Mouse (Mus musculus) C2C12 (cell line): Measurements from ENCODE around the gene Rapgefl1.

Experiments used
- CEBPB ChIP-seq: IDR thresholded peaks from one replicate; pipeline ENCODE4 v1.6.1; 2011; ENCODE audit warnings: low read depth, mild to moderate bottlenecking, control low read depth, moderate library complexity
- CTCF ChIP-seq: IDR thresholded peaks from one replicate; pipeline ENCODE4 v1.5.1; 2011; ENCODE audit not compliant: control insufficient read depth, insufficient read depth, insufficient read length
- MAX ChIP-seq: IDR thresholded peaks from one replicate; pipeline ENCODE4 v1.6.1; 2011; ENCODE audit warnings: mild to moderate bottlenecking, control low read depth
- MYOD1 ChIP-seq: IDR thresholded peaks from one replicate; pipeline ENCODE4 v1.6.1; 2011; ENCODE audit warnings: low read depth; ENCODE audit not compliant: control insufficient read depth, insufficient read length
- MYOG ChIP-seq: IDR thresholded peaks from one replicate; pipeline ENCODE4 v1.6.1; 2011; ENCODE audit not compliant: control insufficient read depth, insufficient read length; ENCODE audit errors: extremely low read depth
- USF1 ChIP-seq: IDR thresholded peaks from one replicate; pipeline ENCODE4 v1.6.1; 2011; ENCODE audit warnings: low read depth, mild to moderate bottlenecking, control low read depth, moderate library complexity

GRCm38 (mm10) chr11:98787229-98787628 is 49.4 kb upstream of the Rapgefl1 start:
- TF ChIP-seq CTCF = no peak
- TF ChIP-seq MYOD1 = no peak
- no peak for TF ChIP-seq USF1
- TF ChIP-seq MAX = no peak
- no peak for TF ChIP-seq MYOG
- no peak for TF ChIP-seq CEBPB
